Mouse (Mus musculus): ENCODE measurements around the gene Plekhh2. TPM values are rescaled to one million over a fixed set of nuclear protein-coding genes. Genes with fewer than 3 reads are reported as not detected.

Plekhh2 gene
- polyA plus RNA-seq, 1 experiment from 2014 or later = 3.2 TPM

DNA sequence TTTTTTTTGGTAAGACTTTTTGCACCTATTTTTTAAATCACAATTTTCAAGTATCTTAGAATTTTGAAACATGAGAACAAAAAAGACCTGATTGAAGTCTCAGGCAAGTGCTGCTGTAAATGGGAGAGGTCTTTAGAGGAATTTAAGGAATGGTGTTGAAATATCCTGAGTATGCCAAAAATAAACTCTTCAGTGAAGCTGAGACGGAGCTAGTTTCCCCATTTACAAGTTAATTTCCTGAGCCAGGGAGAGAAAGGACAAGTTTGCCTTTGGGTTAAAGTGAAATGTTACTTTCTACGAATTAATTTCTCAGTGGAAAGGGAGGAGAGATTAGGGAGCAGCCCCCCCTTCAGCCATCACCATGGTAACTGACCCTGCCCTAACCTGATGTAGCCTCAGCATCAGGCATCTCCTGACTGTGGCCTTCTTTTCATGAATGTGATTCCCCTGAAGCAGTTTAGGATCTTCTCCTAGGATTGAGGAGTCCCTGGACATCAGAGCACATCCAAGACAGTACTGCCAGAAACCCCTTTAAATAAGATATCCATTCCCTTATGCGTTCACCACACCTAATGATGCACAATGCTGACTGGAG, 18.6 kb downstream of the Plekhh2 start:
- Histone ChIP-seq H3K9me3 (replicated peaks; ENCODE audit: control insufficient read depth, low read length) (no peaks in the 10 kb centered on the region), H3K4me2 (no peak overlapping the region), H3K4me1 (ENCODE audit: control insufficient read depth, insufficient read depth, low read length) (peaks cover 7% of the 10 kb centered on the region; the same call in 1 of the 2 replicates), H3K36me3 (ENCODE audit: control insufficient read depth, insufficient read depth, low read length) (no peaks in the 10 kb centered on the region), H3K9ac (ENCODE audit: low read depth, low read length) (no peak overlapping the region), H3K27me3 (ENCODE audit: control insufficient read depth, insufficient read depth, low read length) (no peaks in the 10 kb centered on the region), H3K4me3 (ENCODE audit: low read depth, low read length) (no peak overlapping the region), H3K27ac (ENCODE audit: low read depth, low read length) (no peak overlapping the region)
- no peak for ATAC-seq (replicated peaks; ENCODE audit: insufficient number of reproducible peaks, low FRiP score, low TSS enrichment)
- 39% methylated on average over 3 of the region's 3 CpGs for WGBS (ENCODE audit: insufficient replicate concordance)

DNA sequence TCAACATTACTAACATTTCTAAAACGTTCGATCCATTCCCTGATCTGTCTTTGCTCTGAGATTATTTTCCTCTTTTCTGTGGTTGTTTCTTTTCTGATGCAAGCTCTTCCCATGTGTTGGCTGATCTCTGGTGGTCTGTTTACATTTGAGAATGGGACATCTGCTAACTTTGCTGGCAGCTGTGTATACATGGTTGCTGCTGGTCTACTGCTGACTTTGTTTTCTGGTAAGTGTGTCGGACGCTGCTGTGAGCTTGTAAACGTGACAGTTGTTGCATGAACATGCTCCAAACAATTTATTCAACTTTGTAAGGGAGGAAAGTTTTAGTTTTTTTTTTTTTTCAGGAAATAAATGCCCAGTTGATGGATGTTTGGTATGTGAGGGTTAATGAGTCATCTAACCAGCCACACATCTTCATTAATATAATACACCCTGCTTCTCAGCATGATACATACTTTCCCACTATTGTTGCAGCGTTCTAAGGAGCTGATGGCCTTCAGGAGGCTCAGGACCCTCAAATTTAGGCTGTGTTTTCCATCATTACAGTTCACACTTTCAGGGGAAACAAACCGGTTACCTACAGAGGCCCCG, 21.3 kb downstream of the Plekhh2 start:
- no peak overlapping the region for H3K27ac ChIP-seq (ENCODE audit: low read depth, low read length)
- peaks cover 7% of the 10 kb centered on the region; the same call in 1 of the 2 replicates for H3K4me1 ChIP-seq (ENCODE audit: control insufficient read depth, insufficient read depth, low read length)
- whole genome bisulfite sequencing (ENCODE audit: insufficient replicate concordance) = 72% methylated on average over 8 of the region's 8 CpGs
- no peaks in the 10 kb centered on the region for H3K36me3 ChIP-seq (ENCODE audit: control insufficient read depth, insufficient read depth, low read length)
- H3K9me3 ChIP-seq (replicated peaks; ENCODE audit: control insufficient read depth, low read length) = no peaks in the 10 kb centered on the region
- no peaks in the 10 kb centered on the region for H3K27me3 ChIP-seq (ENCODE audit: control insufficient read depth, insufficient read depth, low read length)
- no peak overlapping the region for H3K9ac ChIP-seq (ENCODE audit: low read depth, low read length)
- ATAC-seq (replicated peaks; ENCODE audit: insufficient number of reproducible peaks, low FRiP score, low TSS enrichment) = no peak
- no peak overlapping the region for H3K4me3 ChIP-seq (ENCODE audit: low read depth, low read length)
- H3K4me2 ChIP-seq = no peak overlapping the region

DNA sequence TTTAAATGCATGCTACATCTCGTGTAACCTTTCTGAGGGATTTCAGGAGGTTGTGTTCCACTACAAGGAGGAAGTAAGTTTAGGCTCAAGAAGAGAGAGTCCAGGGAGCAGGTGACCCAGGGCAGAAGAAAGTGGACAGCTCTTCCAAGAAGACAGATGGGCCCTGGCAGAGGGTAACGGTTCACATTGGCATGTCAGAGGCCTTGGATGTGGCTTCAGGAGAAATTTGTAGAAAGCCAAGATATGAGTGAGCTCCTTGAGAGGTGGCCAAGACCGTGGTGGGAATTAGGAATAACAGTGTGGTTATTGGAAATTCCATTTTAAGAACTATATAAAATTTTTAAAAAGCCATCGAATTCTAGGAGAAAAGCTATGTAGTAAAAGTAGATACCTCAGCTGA, 22.1 kb downstream of the Plekhh2 start:
- H3K4me3 ChIP-seq (ENCODE audit: low read depth, low read length) = no peak overlapping the region
- no peak overlapping the region for H3K9ac ChIP-seq (ENCODE audit: low read depth, low read length)
- H3K36me3 ChIP-seq (ENCODE audit: control insufficient read depth, insufficient read depth, low read length) = no peaks in the 10 kb centered on the region
- peaks cover 7% of the 10 kb centered on the region; the same call in 1 of the 2 replicates for H3K4me1 ChIP-seq (ENCODE audit: control insufficient read depth, insufficient read depth, low read length)
- H3K27me3 ChIP-seq (ENCODE audit: control insufficient read depth, insufficient read depth, low read length) = no peaks in the 10 kb centered on the region
- no peak overlapping the region for H3K27ac ChIP-seq (ENCODE audit: low read depth, low read length)
- no peaks in the 10 kb centered on the region for H3K9me3 ChIP-seq (replicated peaks; ENCODE audit: control insufficient read depth, low read length)
- no peak overlapping the region for H3K4me2 ChIP-seq
- WGBS (ENCODE audit: insufficient replicate concordance) = 71% methylated on average over 4 of the region's 4 CpGs
- ATAC-seq (replicated peaks; ENCODE audit: insufficient number of reproducible peaks, low FRiP score, low TSS enrichment) = no peak

DNA sequence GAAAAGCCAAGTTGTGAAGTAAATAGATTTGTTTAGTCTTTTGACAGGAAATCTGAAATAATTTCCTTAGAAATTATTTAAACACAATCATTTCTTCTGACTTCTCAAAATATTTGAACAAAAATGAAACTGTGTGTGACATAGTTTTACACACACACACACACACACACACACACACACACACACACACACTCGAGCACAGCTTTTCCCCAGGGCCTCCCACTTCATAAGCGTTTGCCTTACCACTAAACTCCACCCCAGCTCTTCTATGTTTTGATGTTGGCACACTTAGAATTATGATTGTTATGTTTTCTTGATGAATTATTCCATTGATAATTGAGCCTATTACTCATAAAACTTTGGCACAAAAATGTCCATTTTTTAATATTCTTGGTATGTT, 22.9 kb downstream of the Plekhh2 start:
- WGBS (ENCODE audit: insufficient replicate concordance) = 79% methylated on average over 2 of the region's 2 CpGs
- H3K4me3 ChIP-seq (ENCODE audit: low read depth, low read length) = no peak overlapping the region
- H3K4me2 ChIP-seq = no peak overlapping the region
- no peak overlapping the region for H3K27ac ChIP-seq (ENCODE audit: low read depth, low read length)
- no peaks in the 10 kb centered on the region for H3K27me3 ChIP-seq (ENCODE audit: control insufficient read depth, insufficient read depth, low read length)
- H3K4me1 ChIP-seq (ENCODE audit: control insufficient read depth, insufficient read depth, low read length) = peaks cover 3% of the 10 kb centered on the region; the same call in 1 of the 2 replicates
- no peaks in the 10 kb centered on the region for H3K9me3 ChIP-seq (replicated peaks; ENCODE audit: control insufficient read depth, low read length)
- H3K36me3 ChIP-seq (ENCODE audit: control insufficient read depth, insufficient read depth, low read length) = no peaks in the 10 kb centered on the region
- no peak for ATAC-seq (replicated peaks; ENCODE audit: insufficient number of reproducible peaks, low FRiP score, low TSS enrichment)
- no peak overlapping the region for H3K9ac ChIP-seq (ENCODE audit: low read depth, low read length)

DNA sequence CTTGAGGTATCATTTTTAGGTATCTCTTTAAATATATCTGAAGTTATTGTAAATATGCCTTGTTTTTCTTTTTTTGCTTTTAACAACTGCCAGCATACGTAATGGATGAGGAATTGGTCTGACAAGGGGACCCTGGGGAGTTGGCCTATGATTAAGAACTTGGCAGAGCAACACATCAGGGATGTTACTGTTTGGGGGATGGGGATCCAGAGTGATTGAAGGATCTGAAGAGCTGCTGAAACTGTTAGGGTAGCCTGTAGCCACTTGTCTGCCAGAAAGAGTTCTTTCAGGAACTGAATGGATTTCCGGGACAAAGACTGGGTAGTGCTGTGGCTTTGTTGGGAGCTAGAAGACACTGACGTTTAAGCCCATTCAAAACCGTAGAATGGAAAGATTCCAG, 23.5 kb downstream of the Plekhh2 start:
- ATAC-seq (replicated peaks; ENCODE audit: insufficient number of reproducible peaks, low FRiP score, low TSS enrichment) = no peak
- WGBS (ENCODE audit: insufficient replicate concordance) = 80% methylated on average over 4 of the region's 4 CpGs
- H3K9ac ChIP-seq (ENCODE audit: low read depth, low read length) = no peak overlapping the region

DNA sequence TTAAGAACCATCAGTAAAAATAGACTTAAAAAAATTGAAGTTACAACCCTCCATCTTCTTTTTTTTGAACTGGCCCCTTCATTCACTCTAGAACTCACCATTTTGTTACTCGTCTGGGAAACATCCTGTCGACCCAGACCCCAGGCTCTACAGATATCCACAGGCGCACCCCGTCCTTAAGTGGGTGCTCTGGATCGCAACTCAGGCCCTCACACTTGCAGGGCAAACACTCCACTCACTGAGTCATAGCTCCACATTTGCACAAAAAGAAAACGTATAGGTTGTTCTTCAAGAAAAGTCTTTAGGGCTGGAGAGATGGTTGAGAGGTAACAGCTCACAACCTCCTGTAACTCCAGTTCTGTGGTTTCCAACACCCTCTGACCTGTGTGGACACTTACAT, 25.6 kb downstream of the Plekhh2 start:
- no peaks in the 10 kb centered on the region for H3K36me3 ChIP-seq (ENCODE audit: control insufficient read depth, insufficient read depth, low read length)
- no peaks in the 10 kb centered on the region for H3K27me3 ChIP-seq (ENCODE audit: control insufficient read depth, insufficient read depth, low read length)
- H3K4me3 ChIP-seq (ENCODE audit: low read depth, low read length) = no peak overlapping the region
- no peak overlapping the region for H3K4me2 ChIP-seq
- H3K4me1 ChIP-seq (ENCODE audit: control insufficient read depth, insufficient read depth, low read length) = peaks cover 3% of the 10 kb centered on the region; the same call in 1 of the 2 replicates
- no peak overlapping the region for H3K9ac ChIP-seq (ENCODE audit: low read depth, low read length)
- no peak for ATAC-seq (replicated peaks; ENCODE audit: insufficient number of reproducible peaks, low FRiP score, low TSS enrichment)
- no peaks in the 10 kb centered on the region for H3K9me3 ChIP-seq (replicated peaks; ENCODE audit: control insufficient read depth, low read length)
- WGBS (ENCODE audit: insufficient replicate concordance) = 85% methylated on average over 6 of the region's 6 CpGs
- H3K27ac ChIP-seq (ENCODE audit: low read depth, low read length) = no peak overlapping the region

More for the DNA sequence above, 23.5 kb downstream of the Plekhh2 start:
- H3K4me2 ChIP-seq = no peak overlapping the region
- no peaks in the 10 kb centered on the region for H3K9me3 ChIP-seq (replicated peaks; ENCODE audit: control insufficient read depth, low read length)
- no peak overlapping the region for H3K27ac ChIP-seq (ENCODE audit: low read depth, low read length)
- no peaks in the 10 kb centered on the region for H3K36me3 ChIP-seq (ENCODE audit: control insufficient read depth, insufficient read depth, low read length)
- peaks cover 3% of the 10 kb centered on the region; the same call in 1 of the 2 replicates for H3K4me1 ChIP-seq (ENCODE audit: control insufficient read depth, insufficient read depth, low read length)
- H3K4me3 ChIP-seq (ENCODE audit: low read depth, low read length) = no peak overlapping the region
- H3K27me3 ChIP-seq (ENCODE audit: control insufficient read depth, insufficient read depth, low read length) = no peaks in the 10 kb centered on the region

DNA sequence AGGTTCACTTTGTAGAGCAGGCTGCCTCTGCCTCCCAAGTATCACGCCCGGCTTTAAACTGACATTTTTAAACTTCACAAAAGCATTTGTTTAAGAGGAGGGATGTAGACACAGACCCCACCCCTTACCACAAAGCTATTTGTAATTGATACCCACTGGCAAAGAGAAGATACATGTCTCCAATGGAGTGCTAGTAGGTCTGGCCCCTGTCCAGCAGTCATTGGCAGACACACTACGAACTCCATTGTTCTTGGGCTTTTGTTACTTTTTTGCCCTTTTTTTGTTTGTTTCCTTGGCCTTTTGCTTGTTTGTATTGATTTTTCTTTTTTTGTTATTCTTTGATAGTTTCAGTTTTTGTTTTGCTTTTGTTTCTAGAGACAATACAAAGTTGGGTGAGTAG, 26.3 kb downstream of the Plekhh2 start:
- H3K4me1 ChIP-seq (ENCODE audit: control insufficient read depth, insufficient read depth, low read length) = peaks cover 3% of the 10 kb centered on the region; the same call in 1 of the 2 replicates

DNA sequence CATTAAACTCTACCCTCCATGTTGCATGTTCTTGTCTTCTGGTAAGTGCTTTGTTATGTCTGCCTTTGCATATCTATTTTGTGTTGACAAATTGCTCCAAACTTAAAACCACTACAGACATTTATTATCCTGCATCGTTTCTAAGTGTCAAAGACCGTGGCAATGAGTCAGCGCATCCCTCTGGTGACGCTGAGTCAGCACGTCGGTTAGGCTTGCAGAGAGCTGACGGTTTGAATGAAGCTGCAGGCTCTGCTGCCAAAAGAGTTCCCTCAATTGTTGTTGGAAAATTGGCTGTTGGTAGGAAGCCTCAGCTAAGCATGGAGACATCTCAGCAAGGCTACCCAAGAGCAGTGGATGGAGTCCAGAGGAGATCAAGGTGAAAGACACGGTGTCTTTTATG, 28.9 kb downstream of the Plekhh2 start:
- WGBS (ENCODE audit: insufficient replicate concordance) = 77% methylated on average over 8 of the region's 8 CpGs

More for the DNA sequence above, 26.3 kb downstream of the Plekhh2 start:
- no peak overlapping the region for H3K4me3 ChIP-seq (ENCODE audit: low read depth, low read length)
- no peak for ATAC-seq (replicated peaks; ENCODE audit: insufficient number of reproducible peaks, low FRiP score, low TSS enrichment)
- H3K4me2 ChIP-seq = no peak overlapping the region
- no peaks in the 10 kb centered on the region for H3K9me3 ChIP-seq (replicated peaks; ENCODE audit: control insufficient read depth, low read length)
- 86% methylated on average over 3 of the region's 3 CpGs for WGBS (ENCODE audit: insufficient replicate concordance)
- H3K9ac ChIP-seq (ENCODE audit: low read depth, low read length) = no peak overlapping the region
- H3K27me3 ChIP-seq (ENCODE audit: control insufficient read depth, insufficient read depth, low read length) = no peaks in the 10 kb centered on the region
- H3K36me3 ChIP-seq (ENCODE audit: control insufficient read depth, insufficient read depth, low read length) = no peaks in the 10 kb centered on the region
- H3K27ac ChIP-seq (ENCODE audit: low read depth, low read length) = no peak overlapping the region

More for the DNA sequence above, 28.9 kb downstream of the Plekhh2 start:
- Histone ChIP-seq H3K27me3 (ENCODE audit: control insufficient read depth, insufficient read depth, low read length) (no peaks in the 10 kb centered on the region), H3K4me1 (ENCODE audit: control insufficient read depth, insufficient read depth, low read length) (no peaks in the 10 kb centered on the region), H3K4me2 (no peak overlapping the region), H3K9me3 (replicated peaks; ENCODE audit: control insufficient read depth, low read length) (no peaks in the 10 kb centered on the region), H3K27ac (ENCODE audit: low read depth, low read length) (no peak overlapping the region), H3K4me3 (ENCODE audit: low read depth, low read length) (no peak overlapping the region), H3K9ac (ENCODE audit: low read depth, low read length) (no peak overlapping the region), H3K36me3 (ENCODE audit: control insufficient read depth, insufficient read depth, low read length) (no peaks in the 10 kb centered on the region)
- no peak for ATAC-seq (replicated peaks; ENCODE audit: insufficient number of reproducible peaks, low FRiP score, low TSS enrichment)

Data from heart, embryonic 11.5 days (tissue).